Mouse (Mus musculus) spleen, adult 2 months (tissue): ENCODE measurements around the gene Trnp1. TPM values are rescaled to one million over a fixed set of nuclear protein-coding genes. Genes with fewer than 3 reads are reported as not detected.

Experiments used
- DNase-seq, 2 experiments: peaks; one replicate each; pipeline versions ENCODE4 v3.0.0 to v3.0.0-alpha.2; 2012 to 2021; ENCODE audit warnings: low spot score in 2 of 2, low read depth in 1 of 2
- H3K27ac ChIP-seq: fragments of 200-500 bp; 2 replicates; pipeline ENCODE4 v1.5.1; 2012; ENCODE audit warnings: low read length, inconsistent platforms; ENCODE audit not compliant: insufficient read depth
- H3K27me3 ChIP-seq: fragments of 200-500 bp; 2 replicates; pipeline ENCODE4 v1.6.1; 2012; ENCODE audit warnings: mild to moderate bottlenecking, moderate library complexity, low read length, inconsistent platforms; ENCODE audit not compliant: control insufficient read depth, insufficient read depth
- H3K36me3 ChIP-seq: fragments of 200-500 bp; 2 replicates; pipeline ENCODE4 v1.6.1; 2012; ENCODE audit warnings: mild to moderate bottlenecking, low read length, inconsistent platforms; ENCODE audit not compliant: control insufficient read depth, insufficient read depth
- H3K4me1 ChIP-seq: fragments of 200-500 bp; 2 replicates; pipeline ENCODE4 v1.6.1; 2011; ENCODE audit warnings: inconsistent platforms; ENCODE audit not compliant: control insufficient read depth, insufficient read depth, insufficient read length
- H3K4me3 ChIP-seq: fragments of 200-500 bp; 2 replicates; pipeline ENCODE4 v1.5.1; 2011; ENCODE audit warnings: mild to moderate bottlenecking, inconsistent platforms; ENCODE audit not compliant: insufficient read depth, insufficient read length; ENCODE audit errors: extremely low read depth
- CTCF ChIP-seq: fragments of 200-500 bp; IDR thresholded peaks from 2 replicates; pipeline ENCODE4 v1.5.1; 2011; ENCODE audit warnings: mild to moderate bottlenecking, inconsistent platforms; ENCODE audit not compliant: insufficient read depth, insufficient read length, insufficient replicate concordance; ENCODE audit errors: extremely low read depth
- POLR2A ChIP-seq: fragments of 200-500 bp; IDR thresholded peaks from 2 replicates; pipeline ENCODE4 v1.6.1; 2011; ENCODE audit warnings: low read depth, low read length, inconsistent platforms
- WGBS: fragments of 180-500 bp; shearing (Covaris S2); methylation state at CpG from one replicate; pipeline ENCODE4 v1.1.7; 2018; 5-methylcytosine and 5-hydroxymethylcytosine counted together
- polyA plus RNA-seq: library from polyadenylated mRNA; depleted of rRNA; stranded (reverse); fragments of >200 nt; gene quantifications from 2 replicates; pipeline ENCODE4 v1.2.3, GENCODE M21; 2012; rRNA removed

The Trnp1 gene
- polyA plus RNA-seq, result 0.49 and 0.99 TPM in 2 replicates

DNA sequence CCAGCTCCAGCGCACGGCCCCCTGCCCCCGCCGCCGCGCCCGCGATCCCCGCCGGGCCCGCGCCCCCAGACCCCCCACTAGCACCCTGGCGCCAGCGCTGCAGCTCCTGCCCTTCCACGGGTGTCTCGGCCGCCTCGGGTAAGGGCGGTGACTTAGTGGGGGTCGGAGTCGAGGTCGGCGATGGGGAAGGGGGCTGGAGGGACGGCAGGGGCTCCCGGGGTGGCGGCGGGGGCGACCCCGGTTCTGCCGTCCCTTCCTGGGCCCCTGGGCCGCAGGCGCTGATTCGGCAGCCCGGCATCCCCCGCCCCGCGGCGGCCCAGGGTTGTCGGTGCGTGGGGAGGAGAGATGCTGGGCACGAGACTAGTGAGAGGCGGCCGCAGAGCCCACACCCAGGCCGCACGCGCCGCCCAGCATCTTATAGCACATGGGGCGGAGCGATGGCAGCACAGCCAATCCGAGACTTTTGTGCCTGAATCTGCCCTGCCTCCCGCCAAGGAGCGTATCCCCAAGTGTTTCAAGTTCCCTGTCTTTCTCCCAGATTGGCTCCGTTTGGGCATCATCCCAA is at the start of gene Trnp1:
Gene Trnp1 (minus strand): TSS at position 391 of the 565 bp plus-strand sequence.
- WGBS, result 1% methylated on average over 49 of the region's 53 CpGs
- Histone ChIP-seq H3K4me3 (peak within 1 kb of the TSS; percentile 41; the same call in 1 of the 2 replicates), H3K4me1 (peaks cover 5% of the 10 kb centered on the region), H3K27ac (no peak within 1 kb of the TSS), H3K36me3 (no peaks in the 10 kb centered on the region), H3K27me3 (peaks cover 17% of the 10 kb centered on the region)
- DNase-seq, result peak; percentile 30 to 43
- no peak for TF ChIP-seq POLR2A
- no peak for TF ChIP-seq CTCF

DNA sequence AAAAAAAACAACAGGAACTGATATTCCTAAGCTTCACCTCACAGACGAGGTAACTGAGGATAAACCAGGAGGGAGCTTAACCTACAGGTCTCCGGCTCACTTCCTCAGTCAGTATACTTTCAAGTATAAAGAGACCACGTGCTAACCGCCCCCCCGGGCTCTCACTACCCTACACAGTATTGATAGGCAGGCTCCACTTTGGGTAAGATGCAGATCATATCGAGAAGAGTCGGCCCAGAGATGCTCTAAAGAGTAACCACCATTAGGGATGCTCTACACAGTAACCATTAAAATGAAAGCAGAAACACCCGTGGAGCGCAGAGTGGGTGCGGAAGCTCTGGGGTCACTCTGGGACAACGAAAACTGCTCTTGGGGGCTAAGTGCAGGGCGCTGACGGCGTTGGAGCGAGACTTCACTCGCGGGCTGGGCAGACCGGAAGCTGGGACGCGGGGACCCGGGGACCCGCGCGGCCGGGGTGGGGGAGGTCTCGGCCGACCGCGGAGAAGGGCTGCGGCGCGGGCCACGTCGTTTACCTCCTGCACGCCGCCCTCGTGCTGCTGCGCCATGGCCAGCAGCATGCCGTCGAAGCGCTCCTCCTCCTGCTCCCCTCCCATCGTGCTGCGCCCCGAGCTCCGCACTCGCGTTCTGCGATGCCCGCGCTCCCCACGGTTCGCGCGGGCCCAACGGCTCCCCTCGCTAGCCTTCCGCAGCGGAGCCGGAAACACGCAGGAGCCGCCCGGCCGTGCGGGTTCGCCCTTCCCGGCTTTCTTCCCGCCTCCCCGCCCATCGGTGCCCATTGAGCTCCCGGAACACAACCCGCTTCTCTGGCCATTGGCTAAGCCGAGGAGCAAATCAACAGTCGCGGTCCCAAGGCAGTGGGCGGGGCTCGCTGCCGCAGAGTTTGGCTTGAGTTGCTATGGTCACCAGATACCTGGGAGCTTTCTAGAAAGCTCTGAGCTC is 47.2 kb upstream of the Trnp1 start, which contains the start of gene Nudc:
Gene Nudc (minus strand): TSS at position 725 of the 960 bp plus-strand sequence.
- TF ChIP-seq CTCF, result no peak
- TF ChIP-seq POLR2A, result peak; percentile 74
- Histone ChIP-seq H3K27me3 (no peaks in the 10 kb centered on the region), H3K4me3 (peak within 1 kb of the TSS; percentile 99), H3K4me1 (peaks cover 4% of the 10 kb centered on the region), H3K27ac (peak within 1 kb of the TSS; percentile 74), H3K36me3 (peaks cover 3% of the 10 kb centered on the region)
- DNase-seq, result peak; percentile 89 to 95
- under 1% methylated on average over 75 of the region's 77 CpGs for WGBS

DNA sequence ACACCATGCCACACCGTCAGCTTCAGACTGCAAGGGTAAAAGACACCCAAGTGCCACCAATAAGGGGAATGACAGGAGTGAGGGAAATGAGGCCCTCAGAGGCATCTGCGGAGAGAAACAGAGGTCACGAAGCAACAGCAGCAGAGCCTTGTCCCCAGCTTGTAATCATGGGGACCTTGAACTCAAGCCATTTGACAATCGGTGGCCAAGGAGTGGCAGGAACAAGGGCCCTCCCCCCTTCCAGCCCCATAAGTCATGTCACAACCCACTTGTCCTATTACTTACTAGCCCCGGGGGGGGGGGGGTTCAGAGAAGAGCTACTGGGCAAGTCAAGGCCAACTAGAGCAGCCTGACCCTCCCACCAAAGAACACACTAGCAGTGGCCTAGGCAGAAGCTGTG is 38.3 kb upstream of the Trnp1 start:
- no peak for DNase-seq
- Histone ChIP-seq H3K27ac (no peak overlapping the region), H3K36me3 (peaks cover 29% of the 10 kb centered on the region), H3K4me3 (no peak overlapping the region), H3K27me3 (no peaks in the 10 kb centered on the region), H3K4me1 (no peaks in the 10 kb centered on the region)
- no peak for TF ChIP-seq POLR2A
- no peak for TF ChIP-seq CTCF
- whole genome bisulfite sequencing, result 86% methylated on average over 5 of the region's 5 CpGs

DNA sequence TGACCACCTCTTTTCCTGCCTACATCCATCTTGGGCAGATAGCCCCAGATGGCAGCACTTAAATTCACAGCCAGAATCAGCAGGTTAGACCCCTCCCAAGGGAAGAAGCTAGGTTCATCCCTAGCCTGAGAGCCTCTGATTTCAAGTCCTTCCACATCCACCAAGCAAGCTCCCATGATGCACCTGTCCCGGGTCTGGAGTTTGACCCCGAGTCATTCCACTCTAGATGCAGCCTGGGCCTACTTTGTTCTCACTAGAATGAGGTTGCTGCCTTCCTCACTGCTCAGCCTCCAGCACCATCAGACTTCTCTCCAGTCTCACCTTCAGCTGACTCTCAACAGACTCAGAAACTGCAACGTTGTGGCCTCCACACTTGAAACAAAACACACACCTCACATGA is 37.7 kb upstream of the Trnp1 start:
- no peaks in the 10 kb centered on the region for H3K27me3 ChIP-seq
- H3K4me1 ChIP-seq, result no peaks in the 10 kb centered on the region
- WGBS, result 86% methylated on average over 3 of the region's 3 CpGs
- H3K27ac ChIP-seq, result no peak overlapping the region
- DNase-seq, result no peak
- H3K4me3 ChIP-seq, result no peak overlapping the region
- H3K36me3 ChIP-seq, result peaks cover 29% of the 10 kb centered on the region
- TF ChIP-seq CTCF, result no peak
- TF ChIP-seq POLR2A, result no peak

DNA sequence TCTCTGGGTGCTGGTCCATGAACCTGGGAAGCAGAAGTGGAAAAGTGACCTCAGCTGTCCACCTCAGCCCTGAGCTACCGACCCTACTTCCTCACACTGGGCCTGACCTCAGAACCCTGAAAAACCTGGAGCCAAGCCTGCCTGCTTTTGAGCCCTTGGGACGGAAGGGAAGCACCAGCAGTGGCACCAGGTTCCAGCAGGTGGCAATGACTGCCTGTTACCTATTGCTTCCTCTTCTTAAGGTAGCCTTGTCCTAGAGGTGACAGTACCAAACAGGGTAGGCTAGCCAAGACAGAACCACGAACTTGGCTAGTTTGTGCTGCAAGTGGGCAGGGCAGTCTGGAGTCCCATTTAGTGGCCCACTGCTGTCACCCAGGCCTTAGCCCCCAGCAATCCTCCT is 34.4 kb upstream of the Trnp1 start:
- Histone ChIP-seq H3K27me3 (no peaks in the 10 kb centered on the region), H3K36me3 (peaks cover 26% of the 10 kb centered on the region), H3K4me3 (no peak overlapping the region), H3K4me1 (no peaks in the 10 kb centered on the region; the same call in 1 of the 2 replicates), H3K27ac (no peak overlapping the region)
- WGBS, result 87% methylated on average over 3 of the region's 3 CpGs
- DNase-seq, result no peak
- TF ChIP-seq CTCF (no peak), POLR2A (no peak)

DNA sequence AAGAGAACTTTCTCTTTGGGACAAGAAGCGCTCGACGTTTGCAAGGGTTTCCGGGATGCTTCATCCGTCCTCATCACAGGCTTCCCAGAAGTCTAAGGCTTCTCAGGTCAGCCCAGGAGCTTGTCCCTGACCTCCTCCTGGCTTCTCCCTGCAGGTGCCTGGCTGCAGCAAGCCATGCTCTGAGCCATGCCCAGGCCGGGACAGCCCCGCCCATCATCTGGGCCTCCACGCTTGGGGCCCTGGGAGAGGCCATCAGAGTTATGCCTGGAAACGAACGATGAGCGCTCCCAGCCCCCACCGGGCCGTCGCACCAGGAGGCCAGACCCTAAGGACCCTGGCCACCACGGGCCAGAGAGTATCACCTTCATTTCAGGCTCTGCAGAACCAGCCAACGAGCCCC is 29.4 kb upstream of the Trnp1 start:
- H3K4me1 ChIP-seq, result no peaks in the 10 kb centered on the region; the same call in 1 of the 2 replicates
- H3K4me3 ChIP-seq, result no peak overlapping the region
- no peaks in the 10 kb centered on the region for H3K27me3 ChIP-seq
- 87% methylated on average over 16 of the region's 16 CpGs for WGBS
- peaks cover 9% of the 10 kb centered on the region for H3K36me3 ChIP-seq
- TF ChIP-seq POLR2A (no peak), CTCF (no peak)
- DNase-seq, result no peak
- no peak overlapping the region for H3K27ac ChIP-seq

DNA sequence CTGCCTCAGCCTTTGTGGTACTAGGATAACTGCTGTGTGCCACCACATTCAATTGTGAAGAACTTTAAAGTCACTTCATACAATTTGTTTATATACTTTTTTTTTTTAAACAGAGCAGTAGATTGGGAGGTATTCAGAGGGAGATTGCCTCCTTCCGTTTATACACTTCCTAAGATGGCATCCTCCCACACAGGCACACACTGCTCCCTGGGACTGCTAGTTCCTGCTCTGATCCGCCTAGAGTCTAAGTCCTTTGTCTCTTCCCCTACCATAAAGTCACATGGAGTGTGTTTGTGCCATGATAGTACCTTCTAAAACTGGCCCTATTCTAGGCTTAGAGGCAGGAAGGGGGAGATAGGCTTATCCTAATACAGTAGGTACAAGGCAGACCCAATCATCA is 23.2 kb upstream of the Trnp1 start:
- Histone ChIP-seq H3K4me3 (no peak overlapping the region), H3K4me1 (peaks cover 7% of the 10 kb centered on the region; the same call in 1 of the 2 replicates), H3K36me3 (no peaks in the 10 kb centered on the region), H3K27ac (no peak overlapping the region), H3K27me3 (peaks cover 11% of the 10 kb centered on the region; the same call in 1 of the 2 replicates)
- no peak for DNase-seq
- TF ChIP-seq POLR2A, result no peak
- TF ChIP-seq CTCF, result no peak
- 63% methylated on average over 2 of the region's 2 CpGs for WGBS
